Mouse (Mus musculus) layer of hippocampus, postnatal 10 days (tissue): ENCODE data around the gene Frg2f1. TPM values are rescaled to one million over a fixed set of nuclear protein-coding genes. Genes with fewer than 3 reads are reported as not detected.
A peak's percentile ranks its signal among the peaks of the same experiment; 100 is the strongest.

Experiments
- DNase-seq, 2 experiments: peaks; one replicate each; pipeline ENCODE4 v3.0.0; 2021; ENCODE audit warnings: low spot score in 2 of 2
- total RNA-seq, 2 experiments: library from RNA; stranded (reverse); gene quantifications; 2 replicates each; pipeline ENCODE4 v1.2.3; 2021

Gene Frg2f1
- total RNA-seq, 2 experiments from 2014 or later, result 28.1 to 28.8 TPM

DNA sequence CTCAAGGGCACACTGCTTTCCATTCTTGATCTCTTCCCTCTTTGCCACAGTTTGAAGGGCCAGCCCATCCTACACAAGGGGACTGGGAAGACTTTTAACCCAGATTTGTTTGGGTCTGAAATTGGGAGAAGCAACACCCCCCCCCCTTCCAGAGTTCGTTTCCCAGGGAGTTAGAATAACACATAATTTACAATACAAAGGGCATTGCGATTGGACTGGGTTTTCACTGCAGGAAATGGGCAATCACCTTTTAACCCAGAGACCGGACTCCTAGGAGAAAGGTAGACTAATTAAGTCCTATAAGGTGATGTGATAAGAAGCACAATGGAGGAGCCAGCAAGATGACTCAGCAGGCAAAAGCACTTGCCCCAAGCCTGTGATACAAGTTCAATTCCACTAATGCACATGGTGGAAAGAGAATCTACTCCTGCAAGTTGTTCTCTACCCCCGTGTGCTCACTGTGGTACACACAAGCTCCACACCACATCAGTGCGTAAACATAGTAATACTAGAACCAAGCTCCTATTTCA, 40.9 kb downstream of the Frg2f1 start:
- no peak for DNase-seq

DNA sequence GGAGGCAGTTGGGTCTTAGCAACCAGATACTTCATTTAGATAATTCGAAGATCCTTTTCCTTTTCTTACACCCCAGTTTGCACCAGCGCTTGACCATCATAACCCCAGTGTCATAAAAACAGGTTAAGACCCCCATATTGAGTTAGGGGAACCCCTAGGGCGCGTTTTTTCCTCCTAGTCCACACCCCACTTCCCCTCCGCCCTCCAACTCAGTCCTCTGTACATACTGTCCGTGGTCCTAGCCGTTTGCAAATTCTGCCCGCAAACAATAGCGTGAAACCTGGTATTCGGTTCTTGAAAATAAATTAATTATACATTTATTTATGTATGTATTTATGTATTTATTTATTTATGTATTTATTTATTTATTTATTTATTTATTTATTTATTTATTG, 46.4 kb downstream of the Frg2f1 start:
- DNase-seq, result no peak

DNA sequence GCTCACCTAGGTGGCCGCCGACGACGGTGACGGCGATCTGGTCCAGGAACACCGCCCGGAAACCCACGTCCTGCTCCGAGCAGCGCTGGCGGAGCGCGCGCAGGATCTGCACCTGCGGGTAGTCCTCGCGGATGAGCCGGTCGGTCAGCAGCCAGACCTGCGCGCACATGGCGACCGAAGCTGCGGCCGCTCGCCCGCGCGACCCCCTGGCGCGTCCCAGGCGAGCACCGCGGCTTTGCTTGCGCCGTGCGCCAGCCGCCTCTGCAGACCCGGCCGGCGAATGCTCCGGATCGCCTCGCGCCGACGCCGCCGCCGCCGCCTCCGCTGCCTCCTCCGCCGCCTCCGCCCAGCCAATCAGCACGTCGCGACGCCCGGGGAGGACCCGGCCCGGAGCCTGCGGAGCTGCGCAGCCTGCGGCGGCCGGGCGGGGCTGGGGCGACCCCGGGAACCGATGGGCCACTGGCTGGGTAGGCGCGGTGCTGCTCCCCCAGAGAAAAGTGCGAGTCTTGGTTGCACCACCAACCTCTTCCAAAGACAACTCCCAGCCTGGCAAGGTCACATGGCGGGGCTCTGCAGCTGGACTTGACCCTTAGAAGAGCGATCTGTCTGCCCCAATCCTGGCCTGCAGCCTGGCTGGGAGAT, 46.9 kb downstream of the Frg2f1 start, which contains the start of gene Rimkla:
Rimkla (minus strand) TSS at position 338 of the 642 bp plus-strand sequence.
- DNase-seq, result peak; percentile 63 to 78

DNA sequence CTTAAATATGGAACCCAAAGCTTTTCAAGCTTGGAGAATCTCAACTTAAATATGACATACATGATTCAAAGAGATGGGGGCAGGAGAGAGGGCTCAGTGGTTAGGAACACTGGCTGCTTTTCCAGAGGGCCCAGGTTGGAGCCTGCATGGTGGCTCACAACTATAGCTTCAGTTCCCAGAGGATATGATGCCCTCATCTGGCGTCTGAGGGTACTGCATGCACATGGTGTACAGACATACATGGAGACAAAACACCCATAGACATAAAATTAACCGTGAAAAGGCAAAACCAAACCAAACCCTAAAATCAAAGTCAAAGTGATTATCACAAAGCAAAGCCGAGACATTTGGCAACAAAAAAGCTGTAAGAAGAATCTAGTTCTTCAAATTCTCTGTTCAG, 48.5 kb downstream of the Frg2f1 start:
- peak; percentile 73 to 75 for DNase-seq

DNA sequence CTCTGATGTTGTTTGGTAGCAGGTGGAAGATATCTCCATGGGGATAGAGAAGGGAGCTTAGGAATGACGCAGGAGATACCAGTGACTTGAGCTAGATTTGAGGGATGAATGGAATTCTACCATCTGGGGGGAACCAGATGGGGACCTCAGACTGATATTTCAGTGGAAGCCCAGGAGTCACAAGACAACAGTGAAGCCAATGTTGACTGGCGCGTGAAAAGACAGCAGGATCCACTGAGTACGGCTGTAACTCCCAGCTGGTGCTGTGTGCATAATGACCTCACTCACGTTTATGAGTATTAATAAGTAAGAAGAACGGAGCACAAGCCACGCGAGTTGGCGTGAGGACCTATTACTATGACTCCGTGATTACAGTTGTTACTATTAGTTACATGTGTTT, 49.7 kb downstream of the Frg2f1 start:
- no peak for DNase-seq

DNA sequence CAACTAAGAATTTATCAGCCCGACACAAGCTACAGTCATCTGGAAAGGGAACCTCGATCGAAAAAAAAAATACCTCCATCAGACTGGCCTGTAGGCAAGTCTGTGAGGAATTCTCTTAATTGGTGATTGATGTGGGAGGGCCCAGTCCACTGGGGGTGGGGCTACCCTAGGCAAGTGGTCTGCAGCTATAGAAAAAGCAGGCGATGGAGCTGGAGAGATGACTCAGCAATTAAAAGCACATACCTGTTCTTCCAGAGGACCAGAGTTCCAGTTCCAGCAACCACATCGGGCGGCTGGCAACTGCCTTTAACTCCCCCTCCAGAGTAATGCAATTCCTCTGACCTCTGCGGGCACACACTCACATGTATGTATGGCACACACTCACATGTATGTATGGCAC, 54.4 kb downstream of the Frg2f1 start:
- DNase-seq, result no peak

DNA sequence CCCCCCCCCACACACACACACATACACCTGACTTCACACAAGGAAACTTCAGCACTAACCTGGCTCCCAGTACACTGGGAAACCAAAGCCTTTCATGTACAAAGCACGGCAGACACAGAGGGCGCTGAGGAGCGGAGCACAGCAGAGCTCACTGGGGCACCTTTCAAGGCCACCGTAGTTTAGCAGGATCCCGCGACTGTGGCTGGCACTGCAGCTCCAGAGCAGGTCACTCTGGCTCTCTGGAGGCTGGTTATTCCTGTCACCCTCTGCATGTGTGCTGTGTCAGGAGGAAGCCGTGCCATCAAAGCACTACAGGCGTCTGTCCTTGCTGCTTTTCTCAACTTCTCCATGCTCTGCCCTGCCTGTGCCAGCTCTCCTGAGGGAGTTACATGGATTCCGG, 56.3 kb downstream of the Frg2f1 start:
- no peak for DNase-seq

Other genes starting within 250 kb of the Frg2f1 start
- 100 to 1,000 TPM; 798 to 928 TPM for gene Ybx1, start 244.9 kb downstream of the Frg2f1 start, total RNA-seq
- 10 to 100 TPM; 23.0 to 26.7 TPM for gene Ppih, start 219.0 kb downstream of the Frg2f1 start, total RNA-seq
- 10 to 100 TPM; 21.5 to 24.1 TPM for gene Ccdc30, start 124.0 kb downstream of the Frg2f1 start, total RNA-seq
- gene Ppcs, start 117.1 kb downstream of the Frg2f1 start, total RNA-seq, result 1 to 10 TPM; 6.1 to 6.2 TPM
- gene Zmynd12, start 116.7 kb downstream of the Frg2f1 start, total RNA-seq, result not detected
- gene Rimkla, start 46.9 kb downstream of the Frg2f1 start, total RNA-seq, result 10 to 100 TPM; 25.4 to 29.5 TPM
- 10 to 100 TPM; 62.6 to 63.9 TPM for gene Foxj3, start 2.5 kb downstream of the Frg2f1 start, total RNA-seq
- not detected for gene Guca2a, start 98.2 kb upstream of the Frg2f1 start, total RNA-seq
- gene Guca2b, start 119.4 kb upstream of the Frg2f1 start, total RNA-seq, result not detected
- gene Hivep3, start 194.3 kb upstream of the Frg2f1 start, total RNA-seq, result 10 to 100 TPM; 50.6 to 55.3 TPM